Mouse (Mus musculus) testis, adult 2 months (tissue): Measurements from ENCODE around the gene Cdiptos.

ENCODE experiments used
- CTCF ChIP-seq: fragments of 200-500 bp; IDR thresholded peaks from 2 replicates; pipeline ENCODE4 v1.5.1; 2012; ENCODE audit warnings: low read depth, mild to moderate bottlenecking, inconsistent platforms, low read length, moderate library complexity; ENCODE audit not compliant: control insufficient read depth, insufficient read depth, insufficient replicate concordance
- POLR2A ChIP-seq: fragments of 200-500 bp; IDR thresholded peaks from 2 replicates; pipeline ENCODE4 v1.6.1; 2012; ENCODE audit warnings: low read depth, mild to moderate bottlenecking, inconsistent platforms, low read length, moderate library complexity; ENCODE audit not compliant: control insufficient read depth

DNA sequence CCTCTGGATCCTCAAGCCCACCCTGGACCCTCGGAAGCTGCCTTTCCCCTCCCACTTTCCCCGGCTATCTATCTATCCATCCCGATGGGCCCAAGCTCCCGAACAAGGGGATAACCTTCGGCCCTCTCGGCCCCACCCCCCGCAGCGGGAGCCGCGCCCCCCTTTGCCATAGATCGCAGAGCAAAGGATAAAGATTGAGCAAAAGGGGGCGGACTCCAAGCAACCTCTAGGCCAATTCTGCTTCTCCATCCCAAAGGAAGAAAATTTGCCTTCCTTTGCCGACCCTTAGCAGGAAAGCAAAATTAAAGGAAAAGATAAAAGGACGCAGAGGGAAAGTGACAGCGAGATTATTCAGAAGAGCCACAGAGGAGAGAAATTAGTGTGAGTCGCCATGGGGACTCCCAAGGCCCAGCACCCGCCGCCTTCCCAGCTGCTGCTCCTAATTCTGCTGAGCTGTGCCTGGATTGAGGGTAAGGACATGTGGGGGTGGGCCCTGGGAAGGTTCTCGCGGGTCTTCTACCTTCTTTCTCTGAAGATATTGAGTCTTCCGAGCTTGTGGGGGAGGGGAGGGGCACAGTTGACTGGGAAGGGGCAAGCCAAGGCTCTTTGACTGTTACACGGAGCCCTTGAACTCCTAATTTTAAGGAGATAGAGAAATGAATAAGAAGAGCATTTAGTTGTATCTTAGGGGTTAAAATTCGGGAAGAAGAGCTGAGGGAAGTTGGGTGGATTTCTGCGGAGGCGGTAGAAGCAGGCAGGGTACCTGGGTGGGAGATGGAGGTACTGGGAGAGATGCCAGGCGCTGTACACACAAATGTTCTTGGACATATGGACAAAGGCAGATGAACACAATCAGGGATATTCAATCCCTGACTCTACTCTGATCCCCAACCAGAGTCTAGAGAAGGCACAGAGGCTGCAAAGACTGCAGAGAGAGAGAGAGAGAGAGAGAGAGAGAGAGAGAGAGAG lies 25.0 kb downstream of the Cdiptos start:
- TF ChIP-seq CTCF (no peak), POLR2A (no peak)
